Mouse (Mus musculus) spleen, adult 18-20 months (tissue): ENCODE results near the gene Git1.
"Not testable (repeated sequence)": the region's sequence is repeated elsewhere in the genome, so short reads cannot be mapped to it uniquely, and the experiment has no call there.

Experiments used
- DNase-seq, 2 experiments: peaks; one replicate each; pipeline ENCODE4 v3.0.0; 2022; ENCODE audit warnings: mixed read lengths in 2 of 2

Git1 gene

DNA sequence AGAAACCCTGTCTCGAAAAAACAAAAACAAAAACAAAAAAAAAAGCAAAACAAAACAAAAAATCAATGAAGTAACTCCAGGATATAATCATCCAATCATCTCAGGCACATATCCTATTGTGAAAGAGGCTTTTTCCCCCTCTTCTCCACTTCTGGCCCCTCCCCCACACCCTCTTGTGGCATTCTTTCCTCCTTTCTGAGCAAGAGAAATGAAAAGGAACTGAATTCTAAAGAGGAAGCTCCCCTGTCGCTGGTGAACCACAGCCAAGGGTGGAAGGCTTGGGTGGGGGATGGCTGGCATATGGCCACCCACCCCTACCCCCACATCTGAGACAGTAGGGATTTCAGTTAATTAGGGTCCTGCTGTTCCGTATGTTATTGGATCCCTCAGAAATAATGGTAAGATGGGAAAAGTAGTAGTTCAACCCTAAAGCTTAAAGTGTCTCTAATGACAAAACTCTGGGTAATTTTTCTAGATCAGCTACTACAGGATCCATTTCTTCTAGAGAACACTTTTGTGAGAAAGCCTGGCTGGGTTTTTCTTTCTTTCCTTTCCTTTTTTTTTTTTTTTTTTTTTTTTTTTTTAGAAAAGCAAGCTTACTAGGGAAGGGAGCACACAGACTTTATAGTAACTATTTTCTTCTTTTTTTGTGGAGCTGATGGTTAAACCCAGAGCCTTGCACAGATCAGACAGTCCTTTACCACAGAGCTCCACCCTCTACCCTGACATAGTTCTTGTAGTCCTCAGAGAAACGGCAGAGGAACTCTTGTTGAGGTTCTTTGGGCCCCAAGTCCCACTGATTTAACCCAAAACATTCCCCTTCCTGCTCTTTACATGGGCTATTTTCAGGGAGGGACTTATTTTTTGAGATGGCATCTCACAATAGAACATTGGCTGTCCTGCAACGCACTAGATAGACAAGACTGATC lies 27.5 kb downstream of the Git1 start:
- DNase-seq = peak; percentile 39 to 48

DNA sequence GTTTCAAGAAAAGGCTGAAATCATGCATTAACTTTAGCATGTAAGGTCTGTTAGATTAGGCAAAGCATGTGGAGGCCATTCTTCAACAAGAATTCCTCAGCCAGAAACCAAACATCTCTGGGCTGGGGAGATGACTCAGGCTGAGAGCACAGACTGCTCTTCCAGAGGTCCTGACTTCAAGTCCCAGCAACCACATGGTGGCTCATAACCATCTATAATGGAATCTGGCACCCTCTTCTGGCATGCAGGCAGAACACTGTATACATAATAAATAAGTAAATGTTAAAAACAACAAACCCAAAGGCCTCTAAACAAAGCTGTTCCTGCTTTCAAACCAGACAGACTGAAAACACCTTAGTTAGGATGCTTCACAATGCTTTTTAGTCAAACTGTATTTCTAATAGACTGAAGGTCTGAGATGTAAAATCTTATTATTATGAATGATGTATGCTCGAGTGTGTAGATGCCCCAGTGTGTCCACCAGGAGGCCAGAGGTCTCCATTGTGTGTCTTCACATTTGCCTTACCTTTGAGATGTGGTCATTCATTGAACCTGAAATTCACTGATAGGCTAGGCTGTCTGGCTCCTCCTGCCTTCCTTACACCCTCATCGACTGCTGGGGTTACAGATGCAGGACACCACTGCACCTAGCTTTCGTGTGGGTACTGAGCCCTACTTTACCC lies 32.6 kb downstream of the Git1 start:
- DNase-seq = no peak

DNA sequence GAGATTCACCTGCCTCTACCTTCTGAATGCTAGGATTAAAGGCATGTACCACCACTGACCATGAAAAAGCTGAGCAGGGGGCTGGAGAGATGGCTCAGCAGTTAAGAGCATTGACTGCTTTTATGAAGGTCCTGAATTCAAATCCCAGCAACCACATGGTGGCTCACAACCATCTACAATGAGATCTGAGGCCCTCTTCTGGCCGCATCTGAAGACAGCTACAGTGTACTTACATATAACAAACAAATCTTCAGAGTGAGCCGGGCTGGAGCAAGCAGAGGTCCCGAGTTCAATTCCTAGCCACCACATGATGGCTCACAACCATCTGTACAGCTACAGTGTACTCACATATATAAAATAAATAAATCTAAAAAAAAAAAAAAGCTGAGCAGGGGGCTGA lies 35.1 kb downstream of the Git1 start:
- DNase-seq = not testable (repeated sequence)

DNA sequence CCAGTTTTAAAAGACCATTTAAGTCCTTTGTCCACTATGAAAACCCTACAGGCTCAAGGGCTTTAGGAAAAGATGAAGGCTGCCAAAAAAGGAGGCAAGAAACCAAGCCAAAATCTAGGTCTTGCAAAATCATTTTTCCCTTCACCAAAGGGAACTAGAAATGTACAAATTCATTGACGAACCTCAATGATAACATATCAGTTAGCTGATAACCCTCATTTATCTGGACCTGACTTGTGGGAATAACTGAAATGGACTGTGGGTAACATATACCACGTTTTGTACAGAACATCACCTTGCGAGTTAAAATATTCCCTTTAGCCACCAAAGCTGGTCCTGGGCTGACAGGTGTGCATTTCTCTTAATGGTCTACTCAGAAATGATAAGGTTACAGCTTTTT lies 36.3 kb downstream of the Git1 start:
- DNase-seq = no peak

DNA sequence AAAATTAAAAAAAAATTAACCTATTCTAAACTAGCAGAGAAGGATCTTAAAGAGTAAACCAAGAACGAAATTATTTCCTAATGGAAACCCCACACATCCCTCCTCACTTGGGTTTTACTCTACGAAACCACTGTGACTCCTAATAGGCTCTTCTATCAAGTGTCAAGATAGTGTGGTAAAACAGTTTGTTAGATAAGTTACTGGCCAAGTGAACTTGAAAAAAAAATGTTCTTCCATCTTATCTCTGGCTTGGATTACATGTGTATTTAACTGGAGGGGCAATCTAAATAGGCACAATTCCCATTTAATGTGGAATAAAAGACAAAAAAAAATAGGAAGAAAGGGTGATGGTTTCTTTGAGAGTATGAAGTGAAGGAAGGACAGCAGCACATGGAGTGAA lies 37.5 kb downstream of the Git1 start:
- no peak for DNase-seq

DNA sequence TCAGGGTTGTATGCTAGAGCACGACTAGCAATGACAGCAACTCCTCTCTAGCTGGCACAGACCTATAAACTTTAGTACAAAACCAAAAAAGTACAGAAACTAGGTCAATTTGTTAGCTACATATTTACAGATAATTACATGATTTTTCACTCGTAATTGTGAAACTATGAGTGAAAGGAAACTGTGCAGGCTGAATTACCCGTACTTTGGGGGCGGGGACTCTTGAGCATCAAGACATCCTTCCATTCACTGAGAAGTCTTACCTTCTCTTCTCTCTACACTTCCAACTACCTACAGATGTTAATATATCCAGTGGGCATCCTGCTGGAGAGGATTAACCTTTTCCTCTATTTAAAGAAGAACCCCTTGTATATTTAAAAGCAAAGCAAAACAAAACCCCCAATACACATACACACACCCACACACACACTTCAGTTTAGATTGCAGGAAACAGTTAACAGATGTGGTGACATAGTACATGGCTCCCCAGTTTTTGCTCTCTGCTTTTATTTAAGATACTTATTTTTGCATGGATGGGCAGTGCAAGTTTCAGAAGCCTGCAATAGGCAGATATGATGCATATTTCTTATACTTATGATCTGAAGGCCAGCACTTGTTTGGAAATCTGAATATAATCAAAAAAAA lies 39.0 kb downstream of the Git1 start:
- no peak for DNase-seq

DNA sequence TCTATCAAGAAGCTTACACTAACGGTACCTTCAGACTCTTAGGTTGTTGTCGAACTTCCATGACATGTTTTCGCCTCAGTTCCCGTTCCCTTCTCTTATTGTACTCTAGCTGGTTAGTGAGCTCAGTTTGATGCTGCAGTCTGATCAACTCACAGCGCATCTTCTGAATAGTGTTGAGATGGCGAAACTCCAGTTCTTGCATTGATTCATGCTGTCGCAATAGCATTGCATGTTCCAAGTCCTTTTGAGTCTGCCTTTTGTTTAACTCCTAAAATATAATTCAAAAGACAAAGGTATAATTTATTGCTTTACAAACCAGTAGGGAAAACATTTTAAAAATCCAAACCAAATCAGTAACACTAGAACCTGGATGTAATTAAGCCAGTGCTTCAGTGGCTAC lies 51.9 kb downstream of the Git1 start:
- no peak for DNase-seq
